Mouse (Mus musculus): ENCODE measurements around the gene Gm20388.

- TF ChIP-seq POLR2A (IDR thresholded peaks at IDR 0.05; ENCODE audit: insufficient read depth, low read length) (no peak), CTCF (IDR thresholded peaks at IDR 0.05; ENCODE audit: low read depth, low read length) (peak; percentile 50)
Observed at GRCm38 (mm10) chr8:122812610-122813250, 2902.1 kb downstream of the Gm20388 start.

All from ES-Bruce4 (cell line).